Mouse (Mus musculus) limb, embryonic 11.5 days (tissue): ENCODE results near the gene Zfp781. TPM values are rescaled to one million over a fixed set of nuclear protein-coding genes. Genes with fewer than 3 reads are reported as not detected.
A peak's percentile ranks its signal among the peaks of the same experiment; 100 is the strongest.
"Not testable (repeated sequence)": the region's sequence is repeated elsewhere in the genome, so short reads cannot be mapped to it uniquely, and the experiment has no call there.

Experiments used
- ATAC-seq: fragments of 200-750 bp; cut with Nextera tagmentation; 2 replicates; pipeline ENCODE4 v1.8.0; 2017; ENCODE audit warnings: low read depth; ENCODE audit not compliant: insufficient number of reproducible peaks, low FRiP score, low TSS enrichment
- DNase-seq: peaks from one replicate; pipeline ENCODE4 v3.0.0-alpha.2; 2015; ENCODE audit warnings: low spot score
- H3K27ac ChIP-seq: fragments of 300-500 bp; sonication (generic); replicated peaks from 2 replicates; pipeline ENCODE4 v1.5.1; 2014; ENCODE audit warnings: low read depth, mild to moderate bottlenecking, low read length
- H3K27me3 ChIP-seq: fragments of 300-500 bp; sonication (generic); 2 replicates; pipeline ENCODE4 v1.6.1; 2014; ENCODE audit warnings: mild to moderate bottlenecking, low read length, mixed read lengths; ENCODE audit not compliant: control insufficient read depth, insufficient read depth
- H3K36me3 ChIP-seq: fragments of 300-500 bp; sonication (generic); 2 replicates; pipeline ENCODE4 v1.6.1; 2014; ENCODE audit warnings: mild to moderate bottlenecking, low read length, moderate library complexity, mixed read lengths; ENCODE audit not compliant: control insufficient read depth, insufficient read depth
- H3K4me1 ChIP-seq: fragments of 300-500 bp; sonication (generic); 2 replicates; pipeline ENCODE4 v1.6.1; 2014; ENCODE audit warnings: low read length, mixed read lengths; ENCODE audit not compliant: control insufficient read depth, insufficient read depth
- H3K4me2 ChIP-seq: fragments of 300-500 bp; sonication (generic); 2 replicates; pipeline ENCODE4 v1.6.1; 2014; ENCODE audit warnings: low read depth, mild to moderate bottlenecking, moderate library complexity; ENCODE audit not compliant: severe bottlenecking
- H3K4me3 ChIP-seq: fragments of 300-500 bp; sonication (generic); 2 replicates; pipeline ENCODE4 v1.5.1; 2014; ENCODE audit warnings: low read depth, low read length
- H3K9ac ChIP-seq: fragments of 300-500 bp; sonication (generic); 2 replicates; pipeline ENCODE4 v1.6.1; 2014; ENCODE audit warnings: mild to moderate bottlenecking, low read length
- H3K9me3 ChIP-seq: fragments of 300-500 bp; sonication (generic); 2 replicates; pipeline ENCODE4 v1.6.1; 2016; ENCODE audit warnings: low read length; ENCODE audit not compliant: control insufficient read depth
- WGBS: fragments of 180-500 bp; shearing (Covaris S2); extraction: QIAGEN DNeasy Blood & Tissue Kit; methylation state at CpG from one replicate; pipeline ENCODE4 v1.1.7; 2014; 5-methylcytosine and 5-hydroxymethylcytosine counted together
- polyA plus RNA-seq: library from polyadenylated mRNA; unstranded; fragments of >200 nt; fragmentation: Nextera tagmentation; extraction: Ambion mirVana; gene quantifications from 2 replicates; pipeline ENCODE4 v1.2.1, GENCODE M21; 2014

Zfp781 gene
- polyA plus RNA-seq: 4.2 and 6.3 TPM in 2 replicates

GRCm38 (mm10) chr10:81929842-81930743, at the start of gene Zfp781:
Gene Zfp781, minus strand, starts transcription at chr10:81930480.
- not testable (repeated sequence) for H3K27ac ChIP-seq, H3K9ac ChIP-seq, H3K27me3 ChIP-seq, H3K36me3 ChIP-seq, H3K4me3 ChIP-seq, H3K4me2 ChIP-seq, DNase-seq, H3K9me3 ChIP-seq, H3K4me1 ChIP-seq
- ATAC-seq: peak; percentile 92
- no CpG with 5 or more reads among the region's 43 CpGs for WGBS

DNA sequence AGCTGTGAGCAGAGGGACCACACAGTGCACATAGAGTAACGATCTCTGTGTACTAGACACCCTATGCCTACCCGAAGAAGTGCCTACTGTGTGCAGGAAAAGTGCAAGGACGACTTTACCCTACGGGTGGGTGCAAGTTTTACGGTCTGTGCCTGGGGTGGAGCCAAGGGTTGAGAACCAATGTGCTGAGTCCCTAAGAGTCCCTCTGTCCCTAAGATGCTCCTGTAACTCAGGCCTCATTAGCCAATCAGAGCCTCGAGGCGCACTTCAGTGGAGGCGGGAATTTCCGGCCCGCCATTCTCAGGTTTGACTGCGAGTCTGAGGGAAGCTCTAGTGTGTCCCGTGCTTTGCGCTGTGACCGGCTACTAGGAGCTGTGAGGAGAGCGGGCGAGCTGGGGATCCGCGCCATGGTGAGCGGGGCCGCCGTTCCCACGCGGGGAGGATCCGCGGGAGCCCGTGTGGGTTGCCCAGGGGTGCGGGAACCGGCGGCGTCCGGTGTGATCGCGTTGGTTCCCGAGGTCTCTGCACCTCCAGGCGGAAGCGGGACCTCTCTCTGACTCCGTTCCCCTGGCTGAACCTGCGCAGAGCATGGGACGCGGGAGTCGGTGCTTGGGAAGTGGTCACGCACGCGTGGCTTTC, 48.2 kb upstream of the Zfp781 start:
- H3K27ac ChIP-seq, H3K4me2 ChIP-seq, DNase-seq, H3K9me3 ChIP-seq, H3K27me3 ChIP-seq, H3K9ac ChIP-seq, ATAC-seq, H3K4me1 ChIP-seq, H3K36me3 ChIP-seq, H3K4me3 ChIP-seq: not testable (repeated sequence)
- WGBS: no CpG with 5 or more reads among the region's 44 CpGs

GRCm38 (mm10) chr10:81930744-81931118, 451 bp upstream of the Zfp781 start:
- H3K4me1 ChIP-seq, H3K27ac ChIP-seq, H3K9ac ChIP-seq, H3K36me3 ChIP-seq, DNase-seq, H3K9me3 ChIP-seq, H3K4me2 ChIP-seq, H3K27me3 ChIP-seq, H3K4me3 ChIP-seq: not testable (repeated sequence)
- WGBS: no CpG with 5 or more reads among the region's 3 CpGs
- ATAC-seq: peak; percentile 61; the same call in 1 of the 2 replicates

DNA sequence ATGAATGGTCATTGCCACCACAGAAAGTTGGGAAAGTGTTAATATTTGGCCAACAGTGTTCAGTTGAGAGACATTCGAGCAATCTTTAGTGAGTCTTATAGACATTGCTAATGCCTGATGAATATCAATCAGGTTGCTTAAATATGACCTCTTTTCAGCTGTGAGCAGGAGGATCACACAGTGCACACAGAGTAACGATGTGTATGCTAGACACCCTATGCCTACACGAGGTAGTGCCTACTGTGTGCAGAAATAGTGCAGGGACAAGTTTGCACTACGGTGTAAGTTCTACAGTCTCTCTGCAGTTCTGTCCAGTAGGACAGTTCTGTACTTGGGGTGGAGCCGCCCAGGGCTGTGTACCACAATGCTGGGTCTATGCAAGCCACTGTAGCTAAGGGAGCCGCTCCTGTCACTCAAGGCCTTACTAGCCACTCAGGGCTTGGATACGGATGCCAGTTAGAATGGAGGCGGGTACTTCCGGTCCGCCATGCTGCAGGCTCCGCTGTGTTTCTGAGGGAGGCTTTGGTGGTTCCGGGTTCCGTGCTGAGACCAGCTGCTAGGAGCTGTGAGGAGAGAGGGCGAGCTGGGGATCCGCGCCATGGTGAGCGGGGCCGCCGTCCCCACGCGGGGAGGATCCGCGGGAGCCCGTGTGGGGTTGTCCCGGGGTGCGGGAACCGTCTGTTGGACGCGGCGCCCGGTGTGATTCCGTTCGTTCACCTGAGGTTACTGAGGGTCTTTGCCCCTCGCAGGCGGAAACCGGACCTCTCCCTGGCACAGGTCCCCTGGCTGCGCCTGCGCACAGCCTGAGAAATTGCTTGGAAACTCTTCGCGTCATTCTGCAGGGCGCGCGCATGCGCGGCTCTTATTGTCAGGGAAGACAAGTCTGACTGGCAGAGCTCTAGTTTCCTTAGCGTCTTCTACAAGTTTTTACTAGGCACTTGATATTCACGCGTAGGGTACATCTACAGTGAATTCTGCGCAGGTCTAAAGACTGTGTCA, 66.6 kb downstream of the Zfp781 start, which contains the start of gene Gm32687:
Gm32687 (plus strand) TSS at position 526 of the 999 bp plus-strand sequence.
- H3K27me3 ChIP-seq, H3K4me2 ChIP-seq, DNase-seq, H3K4me3 ChIP-seq, H3K9ac ChIP-seq, H3K36me3 ChIP-seq, H3K4me1 ChIP-seq, H3K27ac ChIP-seq, H3K9me3 ChIP-seq: not testable (repeated sequence)
- 32% methylated on average over 3 of the region's 49 CpGs for WGBS
- peak; percentile 100 for ATAC-seq

Other genes starting within 250 kb of the Zfp781 start
- gene Zfp433, start 225.7 kb downstream of the Zfp781 start, polyA plus RNA-seq: 17.2 and 17.3 TPM in 2 replicates
- 10.6 and 11.9 TPM in 2 replicates for gene Gm3055, start 159.3 kb downstream of the Zfp781 start, polyA plus RNA-seq
- 3.2 and 4.4 TPM in 2 replicates for gene Gm4767, start 118.3 kb downstream of the Zfp781 start, polyA plus RNA-seq
- gene Gm32687, start 66.5 kb downstream of the Zfp781 start, polyA plus RNA-seq: 8.7 and 10.4 TPM in 2 replicates
- 15.2 and 18.0 TPM in 2 replicates for gene Zfp873, start 117.6 kb upstream of the Zfp781 start, polyA plus RNA-seq
- gene BC024063, start 152.9 kb upstream of the Zfp781 start, polyA plus RNA-seq: 7.7 and 7.9 TPM in 2 replicates
- gene AU041133, start 197.5 kb upstream of the Zfp781 start, polyA plus RNA-seq: 6.2 and 6.3 TPM in 2 replicates